Mouse (Mus musculus): ENCODE data around the gene Gpx3.

The Gpx3 gene

DNA sequence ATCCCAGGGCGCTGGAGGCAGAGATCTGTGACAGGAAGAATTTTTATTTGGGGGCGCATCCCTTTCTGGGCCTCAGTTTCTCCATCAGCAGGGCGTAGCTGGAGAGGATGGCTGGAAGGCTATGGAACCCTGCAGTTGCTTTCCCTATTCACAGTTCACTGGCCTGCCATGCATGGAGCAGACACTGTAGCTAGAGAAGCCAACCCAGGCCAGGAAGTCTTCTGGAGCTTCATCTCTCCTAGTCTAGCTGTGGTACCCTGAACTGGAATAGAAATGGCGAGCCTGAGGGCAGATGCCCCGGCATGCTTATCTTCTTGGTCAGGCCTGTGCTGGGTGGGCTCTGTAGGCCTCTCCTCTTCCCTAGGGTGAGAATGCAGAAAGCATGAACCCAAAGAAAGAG lies 1.1 kb downstream of the Gpx3 start:
- no peak for TF ChIP-seq GATA4 (IDR thresholded peaks at IDR 0.05; ENCODE audit: insufficient replicate concordance, low read length)

DNA sequence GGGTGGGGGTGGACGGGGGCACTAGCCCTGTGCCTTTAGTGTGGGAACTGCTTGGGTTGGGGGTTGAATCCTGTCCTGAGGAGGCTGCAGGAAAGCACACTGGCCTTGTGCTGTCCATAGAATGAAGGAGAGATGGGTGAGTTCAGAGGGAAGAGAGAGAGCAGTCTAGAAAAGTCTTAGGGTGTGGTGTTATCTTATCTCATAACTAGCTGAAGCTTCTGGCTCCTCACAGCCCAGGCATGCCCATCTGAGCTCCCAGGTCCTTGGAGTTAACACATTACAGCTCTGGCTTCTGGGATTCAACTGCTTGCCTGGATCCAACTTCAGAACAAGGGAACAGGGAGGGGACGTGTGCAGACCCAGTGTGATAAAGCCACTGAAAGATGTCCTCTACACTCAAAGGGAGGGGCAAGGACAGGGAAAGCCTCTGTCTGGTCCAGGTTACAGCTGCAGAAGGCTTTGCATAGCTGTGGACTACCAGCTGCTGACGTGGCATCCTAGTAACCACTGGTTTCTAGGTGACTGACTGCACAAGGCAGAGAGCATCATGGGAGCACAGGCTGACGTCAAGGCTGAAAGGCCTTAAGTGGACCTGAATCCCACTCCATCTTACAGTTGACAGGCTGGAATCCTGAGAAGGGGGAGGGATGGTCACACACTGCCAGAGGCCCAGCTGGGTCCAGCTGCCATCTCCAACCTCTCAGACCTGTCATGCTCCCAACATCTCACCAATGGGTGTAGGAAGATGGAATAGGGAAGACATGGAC lies 1.9 kb downstream of the Gpx3 start:
- no peak for TF ChIP-seq GATA4 (IDR thresholded peaks at IDR 0.05; ENCODE audit: insufficient replicate concordance, low read length)

DNA sequence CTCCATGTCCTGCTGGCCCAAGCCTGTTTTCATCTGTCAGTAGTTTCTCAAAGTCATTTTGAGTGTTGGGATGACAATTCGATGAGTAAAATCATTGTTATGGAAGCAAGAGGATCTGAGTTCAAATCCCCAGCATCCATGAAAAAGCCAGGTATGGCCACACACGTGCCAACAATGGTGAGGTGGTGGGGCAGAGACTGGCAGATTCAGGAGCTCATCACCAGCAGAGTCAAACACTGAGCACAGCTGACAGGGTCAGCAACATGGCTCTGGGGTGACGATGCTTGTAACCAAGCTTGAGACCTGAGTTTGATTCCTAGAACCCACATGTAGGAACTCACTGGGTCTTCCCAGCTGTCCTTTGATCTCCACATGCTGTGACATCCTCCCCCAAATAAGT lies 2.8 kb downstream of the Gpx3 start:
- TF ChIP-seq GATA4 (IDR thresholded peaks at IDR 0.05; ENCODE audit: insufficient replicate concordance, low read length): no peak

DNA sequence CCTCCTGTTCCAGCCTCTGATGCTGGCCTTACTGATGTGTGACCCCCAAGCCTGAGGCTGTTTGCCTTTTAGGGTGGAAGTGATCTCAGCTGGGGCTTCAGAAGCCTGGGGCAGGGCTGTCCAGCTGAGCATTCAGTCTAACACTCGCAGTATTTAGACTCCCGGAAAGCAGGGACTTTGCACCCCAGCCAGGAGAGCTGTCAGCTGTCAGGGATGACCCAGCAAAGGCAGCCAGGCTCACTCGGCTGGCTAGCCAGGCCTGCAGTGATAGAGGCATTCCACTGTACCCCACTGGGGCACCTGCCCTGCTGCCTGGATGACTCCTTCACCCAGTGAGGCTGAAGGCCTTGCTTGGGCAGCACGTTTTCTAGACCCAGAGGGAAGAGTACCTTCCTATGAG lies 3.7 kb downstream of the Gpx3 start:
- TF ChIP-seq GATA4 (IDR thresholded peaks at IDR 0.05; ENCODE audit: insufficient replicate concordance, low read length): no peak

DNA sequence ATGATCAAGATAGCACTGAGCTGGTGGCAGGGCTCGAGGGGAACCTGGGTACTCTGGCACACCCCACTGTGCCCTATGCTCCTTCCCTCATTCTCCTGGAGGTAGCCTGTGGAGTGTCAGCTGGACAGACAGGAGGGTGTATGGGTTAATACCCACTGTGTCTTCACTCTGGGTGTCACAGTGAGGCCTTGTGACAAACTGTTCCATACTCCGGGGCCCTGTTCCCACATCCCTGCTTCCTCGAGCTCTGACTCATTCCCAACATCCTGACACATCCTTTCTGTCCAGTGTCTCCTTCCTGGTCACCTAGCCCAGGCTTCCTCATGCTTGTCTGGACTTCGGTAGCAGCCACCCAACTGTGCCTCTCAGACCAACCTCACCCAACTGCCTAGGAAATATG lies 4.2 kb downstream of the Gpx3 start:
- TF ChIP-seq GATA4 (IDR thresholded peaks at IDR 0.05; ENCODE audit: insufficient replicate concordance, low read length): no peak

DNA sequence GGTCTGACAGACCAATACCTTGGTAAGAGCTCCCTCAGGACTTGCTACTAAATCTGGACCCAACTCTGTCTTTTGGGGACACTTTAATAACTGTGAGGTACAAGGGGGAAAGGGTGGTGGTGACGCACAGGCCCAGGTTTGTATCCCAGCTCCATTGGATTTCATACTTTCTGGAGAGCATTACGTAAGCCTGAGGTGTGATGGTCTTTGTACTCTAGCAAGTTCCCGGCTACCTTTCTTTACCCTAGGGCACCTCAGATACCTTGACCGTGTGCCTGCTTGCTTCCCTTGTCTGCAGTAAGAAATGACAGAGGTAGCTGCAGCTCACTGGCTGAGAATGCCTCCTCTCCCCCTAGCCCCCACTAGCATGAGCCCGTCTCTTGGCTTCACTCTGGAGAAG lies 5.0 kb downstream of the Gpx3 start:
- TF ChIP-seq GATA4 (IDR thresholded peaks at IDR 0.05; ENCODE audit: insufficient replicate concordance, low read length): no peak

DNA sequence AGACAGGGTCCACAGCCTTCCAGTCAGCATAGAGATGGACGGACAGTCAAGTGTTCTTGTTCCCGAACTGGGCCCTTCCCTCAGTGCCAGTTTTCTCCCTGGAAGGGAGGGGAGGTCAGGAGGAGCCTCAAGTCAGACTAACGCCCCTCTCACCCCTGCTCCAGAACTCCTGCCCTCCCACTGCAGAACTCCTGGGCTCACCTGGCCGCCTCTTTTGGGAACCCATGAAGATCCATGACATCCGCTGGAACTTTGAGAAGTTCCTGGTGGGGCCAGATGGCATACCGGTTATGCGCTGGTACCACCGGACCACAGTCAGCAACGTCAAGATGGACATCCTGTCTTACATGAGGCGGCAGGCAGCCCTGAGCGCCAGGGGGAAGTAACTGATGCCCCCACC lies 7.0 kb downstream of the Gpx3 start:
- TF ChIP-seq GATA4 (IDR thresholded peaks at IDR 0.05; ENCODE audit: insufficient replicate concordance, low read length): no peak

DNA sequence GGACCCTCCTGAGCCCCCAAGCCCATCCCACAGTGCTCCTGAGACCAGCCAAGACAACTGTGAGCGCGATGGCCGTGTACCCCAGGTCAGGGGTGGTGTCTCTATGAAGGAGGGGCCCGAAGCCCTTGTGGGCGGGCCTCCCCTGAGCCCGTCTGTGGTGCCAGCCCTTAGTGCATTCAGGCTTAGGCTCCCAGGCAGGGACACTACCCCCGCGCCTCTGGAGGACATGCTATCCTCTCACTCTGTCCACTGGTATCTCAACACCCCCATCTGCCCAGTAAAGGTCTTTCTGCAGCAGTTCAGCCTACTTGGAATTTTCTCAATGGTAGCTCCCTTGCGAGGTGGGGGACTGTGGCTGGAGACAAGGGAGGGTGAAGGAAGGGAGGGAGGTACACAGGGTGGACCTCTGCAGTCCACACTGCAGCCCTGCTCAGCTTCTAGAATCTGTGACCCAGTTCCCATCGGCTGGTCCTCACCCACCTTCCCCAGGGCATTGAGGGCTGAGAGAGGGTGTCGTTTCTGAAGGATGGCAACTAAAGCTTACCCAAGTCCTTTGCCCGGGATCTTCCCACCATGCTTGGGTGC lies 7.9 kb downstream of the Gpx3 start:
- no peak for TF ChIP-seq GATA4 (IDR thresholded peaks at IDR 0.05; ENCODE audit: insufficient replicate concordance, low read length)

DNA sequence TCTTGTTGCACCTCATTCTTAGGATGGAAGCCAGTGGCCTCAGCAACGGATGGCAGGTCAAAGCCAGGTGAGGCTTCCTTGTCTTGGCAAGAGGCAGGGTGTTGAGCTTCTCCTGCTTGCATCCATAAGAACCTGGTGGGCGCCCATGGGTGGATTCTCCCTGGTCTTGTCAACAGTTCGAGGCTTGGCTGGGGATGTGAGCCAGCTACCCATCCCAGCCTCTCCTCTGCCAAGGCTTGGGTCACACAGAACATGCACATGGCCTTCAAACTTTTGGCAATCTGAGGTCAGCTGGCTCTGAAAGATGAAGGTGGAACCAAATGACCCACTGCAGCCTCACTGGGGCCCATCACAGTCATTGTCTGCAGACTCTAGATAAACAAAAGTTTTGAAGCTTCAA lies 8.9 kb downstream of the Gpx3 start:
- no peak for TF ChIP-seq GATA4 (IDR thresholded peaks at IDR 0.05; ENCODE audit: insufficient replicate concordance, low read length)

DNA sequence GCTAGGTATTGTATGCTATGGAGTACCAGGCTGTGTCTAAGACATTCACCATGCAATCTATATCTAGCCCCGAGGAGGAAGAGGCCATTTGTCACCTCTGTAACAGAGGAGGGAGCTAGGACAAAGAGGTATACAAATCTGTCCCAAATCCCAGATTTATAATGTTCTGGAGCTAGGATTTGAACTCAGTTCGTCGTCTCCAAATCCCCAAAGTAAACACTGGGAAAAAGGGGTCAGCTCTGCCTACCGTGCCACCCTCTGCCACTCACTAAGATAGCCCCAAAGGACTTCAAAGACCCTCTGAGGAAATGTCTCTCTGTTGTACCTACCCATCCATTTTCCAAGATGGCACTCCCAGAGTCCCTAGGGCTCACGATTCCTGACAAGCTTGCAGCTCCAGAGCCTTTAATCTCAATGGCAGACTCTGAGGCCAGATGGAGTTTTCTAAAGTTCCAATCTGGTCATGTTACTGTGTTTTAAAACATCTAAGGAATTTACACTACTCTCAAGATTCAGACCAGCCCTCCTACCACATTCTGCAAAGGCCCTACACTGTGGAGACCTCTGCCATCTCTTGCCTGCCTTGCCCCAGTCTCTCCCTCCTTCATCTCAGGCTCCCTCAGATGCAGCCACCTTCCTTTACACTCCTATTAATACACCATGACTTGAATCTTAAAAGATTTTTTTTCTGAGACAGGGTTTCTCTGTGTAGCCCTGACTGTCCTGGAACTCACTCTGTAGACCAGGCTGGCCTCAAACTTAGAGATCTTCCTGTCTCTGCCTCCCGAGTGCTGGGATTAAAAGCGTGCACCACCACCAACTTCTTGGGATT lies 9.6 kb downstream of the Gpx3 start:
- TF ChIP-seq GATA4 (IDR thresholded peaks at IDR 0.05; ENCODE audit: insufficient replicate concordance, low read length): no peak

DNA sequence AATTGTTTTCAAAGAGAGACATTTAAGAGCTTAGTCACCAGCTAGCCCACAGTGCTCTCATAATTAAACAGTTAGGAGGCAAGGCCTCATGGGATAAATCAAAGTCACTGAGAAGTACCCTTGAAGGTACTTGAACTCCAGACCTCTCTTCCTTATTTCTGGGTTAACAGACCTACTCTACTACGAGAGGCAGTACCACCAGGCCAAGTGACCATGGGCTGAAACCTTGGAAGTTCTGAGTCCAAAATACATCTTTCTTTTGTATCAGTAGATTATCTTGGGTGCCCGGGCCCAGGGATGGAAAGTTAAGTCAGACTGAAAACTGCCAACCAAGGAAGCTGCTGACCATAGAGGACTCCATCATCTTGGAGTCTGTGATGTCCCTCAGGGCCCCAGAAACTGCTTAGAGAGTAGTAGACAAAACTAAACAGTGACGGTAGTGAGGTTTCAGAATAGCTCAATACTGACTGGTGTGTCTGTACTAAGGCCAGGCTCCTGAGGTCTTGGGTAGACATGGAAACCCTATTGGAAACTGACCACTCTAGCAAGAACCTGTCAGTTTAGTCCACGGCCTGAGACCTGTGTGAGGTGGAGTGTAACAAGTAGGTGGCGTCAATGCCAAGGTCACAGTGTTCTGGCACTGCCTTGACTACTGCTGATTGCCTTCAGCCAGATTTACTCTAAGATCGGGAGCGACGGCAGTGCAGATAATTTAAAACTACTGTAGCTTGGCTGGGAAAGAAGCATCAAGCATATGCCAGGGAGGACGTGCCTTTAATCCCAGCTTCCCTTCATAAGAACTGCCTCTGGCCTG lies 10.5 kb downstream of the Gpx3 start:
- TF ChIP-seq GATA4 (IDR thresholded peaks at IDR 0.05; ENCODE audit: insufficient replicate concordance, low read length): no peak

DNA sequence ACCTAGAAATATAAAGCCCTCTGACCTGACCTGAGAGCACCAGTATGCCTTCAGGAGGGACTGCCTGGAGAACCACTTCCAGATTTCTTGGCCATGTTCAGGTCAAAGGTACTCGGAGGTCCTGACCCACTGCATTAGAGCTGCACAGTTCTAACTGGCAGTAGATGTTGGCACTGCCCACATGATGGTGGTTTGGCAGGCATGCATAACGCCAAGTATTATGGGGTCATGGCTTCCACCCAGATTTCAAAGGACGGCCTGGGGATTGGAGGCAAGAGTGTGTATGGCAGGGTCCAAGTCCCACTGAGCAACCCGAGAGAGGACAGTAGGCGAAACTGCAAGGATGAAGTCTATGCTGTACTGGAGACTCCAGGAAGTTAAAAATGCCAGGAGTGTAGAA lies 11.6 kb downstream of the Gpx3 start:
- TF ChIP-seq GATA4 (IDR thresholded peaks at IDR 0.05; ENCODE audit: insufficient replicate concordance, low read length): no peak

DNA sequence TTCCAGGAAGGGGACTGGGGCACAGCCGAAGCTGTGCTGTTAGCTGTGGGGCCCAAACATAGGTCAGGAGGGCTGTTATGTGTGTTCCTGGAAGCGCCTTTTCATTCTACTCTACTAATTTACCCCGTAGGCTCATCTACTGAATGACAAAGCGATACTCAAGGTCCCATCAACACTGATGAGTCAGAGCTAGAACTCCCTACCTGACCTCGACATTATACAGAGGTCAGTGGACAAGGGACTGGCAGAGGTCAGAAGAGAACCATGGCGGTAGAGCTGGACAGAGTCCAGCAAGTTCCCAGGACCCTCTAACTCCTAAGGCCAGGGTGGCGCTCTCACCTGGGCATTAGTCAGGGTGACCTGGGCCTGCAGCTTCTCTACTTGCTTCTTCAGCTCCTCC lies 15.2 kb downstream of the Gpx3 start:
- TF ChIP-seq GATA4 (IDR thresholded peaks at IDR 0.05; ENCODE audit: insufficient replicate concordance, low read length): no peak

DNA sequence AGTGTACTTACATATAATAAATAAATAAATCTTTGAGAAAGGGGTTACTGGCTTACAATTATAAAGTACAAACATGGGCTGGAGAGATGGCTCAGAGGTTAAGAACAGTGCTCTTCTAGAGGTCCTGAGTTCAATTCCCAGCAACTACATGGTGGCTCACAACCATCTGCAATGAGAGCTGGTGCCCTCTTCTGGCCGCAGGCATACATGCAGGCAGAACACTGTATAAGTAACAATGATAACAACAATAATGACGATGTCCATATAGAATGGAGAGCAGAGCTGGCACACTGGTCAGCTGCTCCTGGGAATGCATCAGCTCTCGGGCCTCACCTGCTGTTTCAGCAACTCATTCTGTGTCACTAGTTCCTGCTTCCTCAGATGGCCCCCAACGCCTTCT lies 16.0 kb downstream of the Gpx3 start:
- TF ChIP-seq GATA4 (IDR thresholded peaks at IDR 0.05; ENCODE audit: insufficient replicate concordance, low read length): no peak
